Mouse (Mus musculus) adipocyte (in vitro differentiated cells): ENCODE results near the gene Nlrp9b.
"Not testable (repeated sequence)": the region's sequence is repeated elsewhere in the genome, so short reads cannot be mapped to it uniquely, and the experiment has no call there.

Source experiments
- DNase-seq: peaks from one replicate; pipeline ENCODE4 v3.0.0-alpha.2; 2016; ENCODE audit warnings: low spot score

The Nlrp9b gene

GRCm38 (mm10) chr7:19991165-19991564 lies at the start of gene Nlrp9b:
Nlrp9b (plus strand) TSS chr7:19991465.
- DNase-seq, result not testable (repeated sequence)

- DNase-seq, result no peak
Measured at GRCm38 (mm10) chr7:19944709-19945108, 46.6 kb upstream of the Nlrp9b start.

GRCm38 (mm10) chr7:19945201-19945600 lies 46.1 kb upstream of the Nlrp9b start:
- no peak for DNase-seq

- no peak for DNase-seq
Measured at GRCm38 (mm10) chr7:19945821-19946515, 45.3 kb upstream of the Nlrp9b start.

GRCm38 (mm10) chr7:19948956-19949355 lies 42.3 kb upstream of the Nlrp9b start:
- DNase-seq, result no peak

GRCm38 (mm10) chr7:19949996-19950395 lies 41.3 kb upstream of the Nlrp9b start:
- DNase-seq, result no peak

GRCm38 (mm10) chr7:19950589-19950988 lies 40.7 kb upstream of the Nlrp9b start, which contains the start of gene Igsf23:
Igsf23 (minus strand) TSS chr7:19950756.
- DNase-seq, result no peak

- peak; percentile 60 for DNase-seq
Measured at GRCm38 (mm10) chr7:19952320-19952986, 38.8 kb upstream of the Nlrp9b start.

- peak; percentile 38 for DNase-seq
Measured at GRCm38 (mm10) chr7:19953054-19953453, 38.2 kb upstream of the Nlrp9b start.

- DNase-seq, result no peak
Measured at GRCm38 (mm10) chr7:19955861-19956260, 35.4 kb upstream of the Nlrp9b start.

GRCm38 (mm10) chr7:19956341-19956781 lies 34.9 kb upstream of the Nlrp9b start:
- DNase-seq, result peak; percentile 95

- no peak for DNase-seq
Measured at GRCm38 (mm10) chr7:19962423-19962822, 28.8 kb upstream of the Nlrp9b start.

GRCm38 (mm10) chr7:19964985-19965579 lies 26.2 kb upstream of the Nlrp9b start, which contains the start of gene Ceacam20:
Ceacam20 (plus strand) TSS chr7:19965412.
- no peak for DNase-seq

GRCm38 (mm10) chr7:19969106-19969505 lies 22.2 kb upstream of the Nlrp9b start:
- no peak for DNase-seq

GRCm38 (mm10) chr7:19969541-19970090 lies 21.6 kb upstream of the Nlrp9b start:
- no peak for DNase-seq

- DNase-seq, result no peak
Measured at GRCm38 (mm10) chr7:19970196-19970595, 21.1 kb upstream of the Nlrp9b start.

GRCm38 (mm10) chr7:19971516-19971915 lies 19.7 kb upstream of the Nlrp9b start:
- DNase-seq, result no peak

GRCm38 (mm10) chr7:19996721-19997120 lies 5.5 kb downstream of the Nlrp9b start:
- not testable (repeated sequence) for DNase-seq

- DNase-seq, result no peak
Measured at GRCm38 (mm10) chr7:20009987-20010386, 18.7 kb downstream of the Nlrp9b start.

GRCm38 (mm10) chr7:20064100-20064499 lies 72.8 kb downstream of the Nlrp9b start:
- DNase-seq, result not testable (repeated sequence)

- not testable (repeated sequence) for DNase-seq
Measured at GRCm38 (mm10) chr7:20078118-20078517, 86.9 kb downstream of the Nlrp9b start.

GRCm38 (mm10) chr7:20099380-20099779 lies 108.1 kb downstream of the Nlrp9b start, which contains the start of gene Vmn1r91:
Vmn1r91 (plus strand) TSS chr7:20099680.
- not testable (repeated sequence) for DNase-seq
